Mouse (Mus musculus) right cerebral cortex, adult 2 months (tissue): ENCODE measurements around the gene Zfp59.
"Not testable (repeated sequence)": the region's sequence is repeated elsewhere in the genome, so short reads cannot be mapped to it uniquely, and the experiment has no call there.

Experiments
- DNase-seq, 2 experiments: peaks; one replicate each; pipeline ENCODE4 v3.0.0; 2021 to 2022; ENCODE audit warnings: low spot score in 2 of 2

Zfp59 gene

GRCm38 (mm10) chr7:27838323-27839249 is at the start of gene Zfp59:
Gene Zfp59, plus strand, starts transcription at chr7:27838607.
- DNase-seq: peak; percentile 87 to 93

- DNase-seq: no peak
Observed at GRCm38 (mm10) chr7:27789306-27789705, 49.1 kb upstream of the Zfp59 start.

GRCm38 (mm10) chr7:27793865-27794264 is 44.5 kb upstream of the Zfp59 start:
- not testable (repeated sequence) for DNase-seq

DNA sequence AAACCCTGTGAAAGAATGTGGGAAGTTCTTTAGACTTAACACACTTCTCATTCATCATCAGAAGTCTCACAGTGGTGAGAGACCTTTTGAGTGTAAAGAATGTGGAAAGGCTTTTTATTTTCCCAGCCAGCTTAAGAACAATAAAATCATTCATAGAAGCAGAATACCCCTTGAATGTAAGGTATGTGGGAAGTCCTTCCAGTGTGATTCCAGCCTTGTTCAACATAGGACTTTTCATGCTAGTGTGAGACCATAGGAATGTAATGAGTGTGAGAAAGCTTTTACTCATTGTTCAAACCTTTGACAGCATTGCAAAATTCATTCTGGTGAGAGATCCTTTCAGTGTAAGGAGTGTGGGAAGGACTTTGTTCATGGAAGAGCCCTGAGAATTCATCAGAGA is 43.8 kb upstream of the Zfp59 start:
- no peak for DNase-seq

- DNase-seq: no peak
Observed at GRCm38 (mm10) chr7:27797906-27798811, 40.2 kb upstream of the Zfp59 start.

- no peak for DNase-seq
Observed at GRCm38 (mm10) chr7:27801137-27801536, 37.3 kb upstream of the Zfp59 start.

- no peak for DNase-seq
Observed at GRCm38 (mm10) chr7:27802986-27803385, 35.4 kb upstream of the Zfp59 start.

DNA sequence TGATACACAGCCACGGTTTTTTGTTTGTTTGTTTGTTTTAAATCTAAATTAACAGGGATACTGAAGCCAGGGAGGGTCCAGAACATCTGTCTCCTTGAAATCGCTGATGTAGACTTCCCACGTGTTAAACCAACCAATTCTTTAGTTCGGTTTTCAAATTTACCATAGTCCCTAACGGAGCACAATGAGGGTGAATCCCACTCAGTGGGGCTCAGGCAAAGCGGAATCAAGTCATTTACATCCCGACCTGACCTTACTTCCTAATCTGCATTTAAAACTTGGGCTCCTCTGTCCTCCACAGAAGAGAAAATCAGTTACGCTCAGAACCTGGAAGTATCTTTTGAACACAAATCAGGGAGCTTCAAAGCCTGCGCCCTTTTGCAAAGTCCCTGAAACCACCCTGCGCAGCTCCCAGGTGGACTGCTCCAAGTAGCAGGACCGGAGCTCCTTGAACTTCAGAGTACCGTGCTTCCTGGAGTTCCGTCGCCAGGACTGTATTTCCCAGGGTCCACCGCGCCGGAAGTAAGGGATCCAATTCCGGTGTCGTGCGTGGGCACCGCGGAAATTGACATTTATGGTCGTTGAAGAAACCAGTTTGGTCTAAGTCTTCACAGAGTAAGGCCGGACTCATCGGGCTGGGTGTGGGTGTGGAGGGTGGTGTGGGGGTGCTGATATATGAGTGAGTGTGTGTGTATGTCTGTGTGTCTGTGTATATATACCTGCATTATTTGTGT is 33.9 kb upstream of the Zfp59 start:
- DNase-seq: peak; percentile 91 to 93

DNA sequence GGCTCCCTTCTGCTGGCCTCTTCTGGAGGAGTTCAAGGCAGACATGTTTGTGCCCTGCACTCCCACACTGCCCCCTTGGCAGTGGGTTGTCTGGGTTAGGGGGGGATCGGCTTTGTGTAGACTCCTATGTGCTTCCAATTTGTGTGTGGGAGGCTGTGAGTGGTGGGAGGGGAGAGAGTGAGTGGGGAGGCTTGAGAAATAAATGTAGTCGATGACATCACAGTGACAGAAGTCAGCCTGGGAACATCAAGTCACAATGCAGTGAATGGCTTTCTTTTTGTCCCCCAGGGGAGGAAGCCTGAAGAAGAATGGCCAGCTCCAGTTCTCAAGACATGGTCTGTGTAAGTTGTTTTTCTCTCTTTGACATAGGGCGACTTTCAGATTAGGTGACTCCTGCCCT is 31.5 kb upstream of the Zfp59 start, which contains the start of gene Zfp626:
Gene Zfp626, plus strand, starts transcription at position 301 of the 400 bp plus-strand sequence.
- not testable (repeated sequence) for DNase-seq

DNA sequence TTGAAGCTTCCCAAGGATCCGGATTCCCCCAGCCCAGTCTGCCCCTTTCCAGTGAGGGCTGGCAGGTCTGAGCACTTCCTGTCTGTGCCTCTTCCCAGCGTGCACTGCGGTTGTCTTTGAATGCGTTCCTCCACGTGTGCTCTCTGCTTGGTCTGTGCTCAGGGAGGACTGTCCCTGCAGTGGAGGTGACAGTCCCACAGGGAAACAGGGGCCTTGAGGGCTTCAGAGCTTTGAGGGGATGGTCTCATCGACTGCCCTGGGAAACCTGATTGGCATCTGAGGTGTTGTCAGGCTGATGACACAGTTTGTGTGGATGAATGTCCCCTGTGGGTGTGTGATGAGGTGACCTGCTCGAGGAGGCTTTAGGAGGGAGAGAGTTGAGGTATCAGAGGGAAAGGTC is 31.1 kb upstream of the Zfp59 start:
- DNase-seq: not testable (repeated sequence)

- no peak for DNase-seq
Observed at GRCm38 (mm10) chr7:27818526-27819110, 19.8 kb upstream of the Zfp59 start.

DNA sequence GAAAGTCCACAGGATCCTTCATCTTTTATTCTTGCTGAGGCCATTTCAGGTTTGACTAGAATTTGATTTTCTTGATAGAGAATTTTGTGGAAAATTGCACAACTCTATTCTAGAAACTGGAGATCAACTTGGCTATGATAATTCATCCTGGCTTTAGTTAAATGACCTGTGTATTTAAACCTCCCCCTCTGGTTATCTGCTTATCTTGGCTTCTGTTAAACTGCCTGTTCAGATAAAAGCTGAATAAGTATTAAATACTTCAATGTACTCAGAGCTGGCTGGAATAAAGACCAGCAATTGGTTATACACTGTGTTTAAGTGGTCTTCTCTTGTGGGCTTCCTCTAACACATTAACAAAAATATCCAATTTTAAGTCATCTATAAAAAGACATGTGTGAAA is 15.8 kb upstream of the Zfp59 start:
- no peak for DNase-seq

DNA sequence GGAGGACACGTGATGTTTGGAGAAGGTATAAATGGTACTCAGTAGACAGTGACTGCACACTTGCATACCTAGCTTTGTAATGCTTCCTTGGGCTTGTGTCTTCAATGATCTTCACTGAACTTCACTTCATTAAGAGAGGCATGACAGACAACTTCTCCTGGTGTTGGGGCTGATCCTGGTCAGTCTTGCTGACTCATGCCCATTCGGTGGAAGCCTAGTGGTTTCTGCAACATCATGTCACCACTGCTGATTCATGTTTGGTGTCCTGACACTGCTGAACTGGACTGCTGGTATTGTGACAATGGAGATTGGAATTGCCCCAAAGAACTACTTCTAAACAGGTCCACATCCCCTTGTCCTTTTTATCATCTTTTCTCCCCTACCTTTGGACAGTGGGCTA is 4.3 kb upstream of the Zfp59 start:
- no peak for DNase-seq

DNA sequence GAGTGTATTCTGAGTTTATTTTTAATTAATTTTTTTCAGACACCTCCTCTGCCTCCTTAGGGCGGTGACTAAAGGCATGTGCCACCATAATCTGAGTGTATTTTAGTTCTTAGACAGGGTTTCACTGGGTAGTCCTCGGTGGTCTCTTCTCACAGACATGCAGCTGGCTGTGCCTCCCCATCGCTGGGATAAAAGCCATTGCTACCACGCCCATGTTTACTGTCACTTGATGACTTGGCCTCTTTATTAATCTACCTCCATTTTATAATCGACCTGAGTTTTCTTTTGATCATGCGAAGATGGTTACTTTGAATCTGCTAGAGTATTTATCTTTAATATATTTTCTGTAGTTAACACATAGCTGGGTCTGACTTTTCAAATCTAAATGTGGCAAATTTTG is 511 bp upstream of the Zfp59 start:
- no peak for DNase-seq

- DNase-seq: no peak
Observed at GRCm38 (mm10) chr7:27839596-27839995, 1.2 kb downstream of the Zfp59 start.

- DNase-seq: no peak
Observed at GRCm38 (mm10) chr7:27840104-27840503, 1.7 kb downstream of the Zfp59 start.

DNA sequence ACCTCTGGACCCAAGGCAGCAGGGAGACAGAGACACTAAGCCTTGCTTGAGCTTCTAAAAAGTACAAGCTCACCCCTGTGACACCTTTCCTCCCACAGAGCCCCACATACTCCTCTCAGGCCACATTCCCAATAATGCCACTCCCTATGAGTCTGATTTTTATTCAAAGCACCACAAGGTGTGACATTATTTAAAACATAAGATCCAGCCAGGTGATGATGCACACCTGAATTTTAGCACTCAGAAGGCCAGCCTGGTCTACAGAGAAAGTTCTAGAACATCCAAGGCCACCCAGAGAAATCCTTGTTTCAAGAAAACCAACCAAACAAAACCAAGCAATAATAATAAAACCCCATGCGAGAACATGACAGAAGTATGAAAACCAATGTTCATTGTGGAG is 18.8 kb downstream of the Zfp59 start, which contains the start of gene Zfp607a:
Gene Zfp607a, plus strand, starts transcription at position 301 of the 400 bp plus-strand sequence.
- no peak for DNase-seq

DNA sequence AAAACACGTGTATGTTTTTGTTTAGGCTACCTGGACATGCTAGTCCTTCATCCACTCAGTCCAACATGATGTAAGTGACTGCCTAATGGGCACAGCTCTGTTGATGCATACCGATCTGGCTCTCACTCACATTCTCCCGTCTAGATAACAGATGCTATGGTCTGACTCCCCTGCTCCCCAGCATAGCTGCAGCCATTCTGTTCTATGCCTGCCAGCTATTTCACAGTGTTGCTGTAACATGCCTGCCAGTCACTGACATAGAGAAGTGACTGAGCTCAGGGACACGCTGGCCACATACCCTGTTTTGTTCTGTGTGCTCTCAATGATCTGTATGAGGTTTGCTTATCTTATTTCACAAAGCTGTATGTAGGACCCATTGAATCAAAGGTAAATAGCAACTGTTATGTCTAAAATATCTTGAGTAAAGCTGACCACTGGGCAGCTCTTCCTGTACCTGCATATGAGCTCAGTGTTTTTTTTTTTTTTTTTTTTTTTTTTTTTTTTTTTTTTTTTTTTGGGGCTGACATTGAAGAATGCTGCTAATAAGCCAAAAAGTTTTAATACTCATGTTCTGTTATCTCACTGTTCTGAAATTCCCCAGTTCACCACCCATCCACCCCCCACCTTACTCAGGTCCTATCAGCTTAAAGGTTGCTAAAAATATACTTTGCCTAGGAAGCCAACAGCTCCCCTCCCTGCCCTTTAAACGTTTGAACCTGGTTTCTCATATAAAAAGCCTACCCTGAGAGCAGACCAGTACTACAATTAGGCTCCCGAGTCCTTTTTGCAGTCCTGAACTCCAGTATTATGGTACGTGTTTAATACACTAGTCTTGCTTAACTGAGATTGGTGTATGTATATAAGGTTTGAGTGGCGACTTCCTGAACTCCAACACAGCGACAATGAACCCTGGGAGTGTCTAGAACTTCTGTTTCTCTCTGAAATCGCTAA is 21.2 kb downstream of the Zfp59 start:
- no peak for DNase-seq

GRCm38 (mm10) chr7:27860396-27861235 is 22.2 kb downstream of the Zfp59 start:
- peak; percentile 27 to 56 for DNase-seq
